ENCODE assay signal across 19 mouse cellular contexts in the genomic region with DNA sequence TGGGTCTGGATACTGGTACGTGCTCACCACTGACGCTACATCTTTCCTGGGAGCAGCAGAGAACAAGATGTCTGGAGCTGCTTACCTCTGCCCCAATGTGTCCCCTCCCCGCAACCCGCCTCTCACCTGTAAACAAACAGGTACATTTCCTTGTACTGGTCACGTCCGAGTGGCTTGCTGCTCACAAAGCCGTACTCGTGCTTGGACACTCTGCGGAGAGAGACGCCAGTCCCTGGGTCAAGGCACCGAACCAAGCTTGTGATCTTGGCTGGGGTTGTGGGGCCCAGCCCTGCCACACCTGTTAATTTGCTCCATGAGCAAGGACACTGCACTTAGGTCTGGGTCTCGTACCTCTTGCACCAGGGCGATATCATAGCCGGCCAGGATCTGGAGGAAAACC. TPM values are rescaled to one million over a fixed set of nuclear protein-coding genes. Genes with fewer than 3 reads are reported as not detected.
A peak's percentile ranks its signal among the peaks of the same experiment; 100 is the strongest.
DNase-seq lines count a peak whose midpoint lies in the region; ATAC-seq and TF ChIP-seq lines count a peak whose summit lies in the region.
"Had no signal": no experiment of that assay in that cellular context is flagged by ENCODE, and none has a peak within 500 bp of the region (broad histone marks: within the 10 kb centered on the region; RNA-seq: fewer than 3 reads in every experiment).

No protein-coding gene starts in this region.

- no peaks in the 10 kb centered on the region for H3K9me3 ChIP-seq in kidney, embryonic 16.5 days (ENCODE audit: low read length)
- H3K9me3 ChIP-seq in intestine, postnatal 0 days (ENCODE audit: control insufficient read depth) = no peaks in the 10 kb centered on the region
- no peaks in the 10 kb centered on the region for H3K9me3 ChIP-seq in midbrain, embryonic 16.5 days (replicated peaks; ENCODE audit: control insufficient read depth, low read length, poor library complexity, severe bottlenecking)
- H3K9me3 ChIP-seq: forebrain, embryonic 15.5 days; heart, embryonic 15.5 days; midbrain, embryonic 12.5 days had no signal

- DNase-seq in kidney, adult 2 months = peak; percentile 28
- DNase-seq in urinary bladder, adult 18-20 months (ENCODE audit: low spot score in 2 of 2) = peak; percentile 38 to 64
- no peak for DNase-seq in urinary bladder, postnatal 4 days (ENCODE audit: low spot score in 2 of 2)
- no peak for DNase-seq in embryo, embryonic 9.5 days (ENCODE audit: extremely low spot score)
- DNase-seq: adrenal gland, postnatal 10 days; embryo, embryonic 11 days; heart, postnatal 4 days; kidney, postnatal 14 days; layer of hippocampus, postnatal 36 days; lung, postnatal 10 days; thymus, postnatal 14 days had no signal

- no peak for ATAC-seq in kidney, embryonic 16.5 days (ENCODE audit: low FRiP score, low TSS enrichment)
- 0 out of 2 replicates have a peak, but pooled peaks have one; percentile 18 for ATAC-seq in intestine, postnatal 0 days
- ATAC-seq in midbrain, embryonic 16.5 days = no peak
- ATAC-seq: forebrain, embryonic 15.5 days; inflammation-experienced regulatory T-cells, adult 6 months had no signal

- no peak overlapping the region for H3K4me2 ChIP-seq in kidney, embryonic 16.5 days (replicated peaks; ENCODE audit: low read depth, low read length)
- no peak overlapping the region for H3K4me2 ChIP-seq in intestine, postnatal 0 days (replicated peaks; ENCODE audit: low read depth)
- no peak overlapping the region for H3K4me2 ChIP-seq in midbrain, embryonic 16.5 days (ENCODE audit: low read length)
- H3K4me2 ChIP-seq: forebrain, embryonic 15.5 days; heart, embryonic 15.5 days; hindbrain, embryonic 14.5 days; midbrain, embryonic 12.5 days had no signal

- H3K4me1 ChIP-seq in kidney, adult 2 months (ENCODE audit: control insufficient read depth, insufficient read depth, low read length) = no peaks in the 10 kb centered on the region
- no peaks in the 10 kb centered on the region for H3K4me1 ChIP-seq in kidney, embryonic 16.5 days (ENCODE audit: insufficient read depth, low read length)
- H3K4me1 ChIP-seq in intestine, postnatal 0 days (replicated peaks; ENCODE audit: control insufficient read depth, insufficient read depth, low read length) = no peaks in the 10 kb centered on the region
- no peaks in the 10 kb centered on the region for H3K4me1 ChIP-seq in midbrain, embryonic 16.5 days (ENCODE audit: control insufficient read depth, insufficient read depth, low read length)
- H3K4me1 ChIP-seq: forebrain, embryonic 15.5 days; heart, embryonic 15.5 days; midbrain, embryonic 12.5 days had no signal

- WGBS in kidney, adult 2 months = 59% methylated on average over 14 of the region's 14 CpGs
- 83% methylated on average over 14 of the region's 14 CpGs for WGBS in kidney, embryonic 16.5 days
- WGBS in intestine, postnatal 0 days = 59% methylated on average over 14 of the region's 14 CpGs
- WGBS in midbrain, embryonic 16.5 days = 93% methylated on average over 14 of the region's 14 CpGs

- H3K9ac ChIP-seq in kidney, embryonic 16.5 days (replicated peaks; ENCODE audit: low read length) = no peak overlapping the region
- H3K9ac ChIP-seq in intestine, postnatal 0 days (ENCODE audit: low read depth, low read length) = no peak overlapping the region
- no peak overlapping the region for H3K9ac ChIP-seq in midbrain, embryonic 16.5 days (ENCODE audit: low read depth, low read length)
- H3K9ac ChIP-seq: forebrain, embryonic 15.5 days; heart, embryonic 15.5 days; hindbrain, embryonic 14.5 days; midbrain, embryonic 12.5 days had no signal

- no peak overlapping the region for H3K27ac ChIP-seq in kidney, adult 2 months (ENCODE audit: insufficient read depth, low read depth, low read length)
- no peak overlapping the region for H3K27ac ChIP-seq in kidney, embryonic 16.5 days (ENCODE audit: low read length)
- peak overlapping the region; percentile 28; the same call in 1 of the 2 replicates for H3K27ac ChIP-seq in intestine, postnatal 0 days (ENCODE audit: low read depth, low read length)
- no peak overlapping the region for H3K27ac ChIP-seq in midbrain, embryonic 16.5 days (ENCODE audit: low read length)
- H3K27ac ChIP-seq: forebrain, embryonic 15.5 days; heart, embryonic 15.5 days; hindbrain, embryonic 14.5 days; midbrain, embryonic 12.5 days had no signal

- no peak for TF ChIP-seq POLR2A in kidney, adult 2 months (IDR thresholded peaks at IDR 0.05; ENCODE audit: low read depth, low read length)

- no peaks in the 10 kb centered on the region for H3K36me3 ChIP-seq in kidney, adult 2 months (ENCODE audit: control insufficient read depth, insufficient read depth, low read length)
- peaks cover 68% of the 10 kb centered on the region for H3K36me3 ChIP-seq in kidney, embryonic 16.5 days (ENCODE audit: insufficient read depth, low read length)
- H3K36me3 ChIP-seq in intestine, postnatal 0 days (ENCODE audit: control insufficient read depth, insufficient read depth) = peaks cover 77% of the 10 kb centered on the region
- H3K36me3 ChIP-seq in midbrain, embryonic 16.5 days (ENCODE audit: control insufficient read depth, insufficient read depth, low read length) = peaks cover 52% of the 10 kb centered on the region

- no peak overlapping the region for H3K4me3 ChIP-seq in kidney, adult 2 months (ENCODE audit: insufficient read depth, low read depth, low read length)
- H3K4me3 ChIP-seq in kidney, embryonic 16.5 days (ENCODE audit: low read length) = no peak overlapping the region
- H3K4me3 ChIP-seq in intestine, postnatal 0 days (ENCODE audit: low read depth, low read length) = no peak overlapping the region
- no peak overlapping the region for H3K4me3 ChIP-seq in midbrain, embryonic 16.5 days (ENCODE audit: low read depth, low read length)
- H3K4me3 ChIP-seq: forebrain, embryonic 15.5 days; heart, embryonic 15.5 days; midbrain, embryonic 12.5 days had no signal

- H3K27me3 ChIP-seq in kidney, adult 2 months (replicated peaks; ENCODE audit: control insufficient read depth, insufficient read depth, low read length) = no peaks in the 10 kb centered on the region
- H3K27me3 ChIP-seq in kidney, embryonic 16.5 days (ENCODE audit: insufficient read depth, low read length) = no peaks in the 10 kb centered on the region
- H3K27me3 ChIP-seq in intestine, postnatal 0 days (replicated peaks; ENCODE audit: control insufficient read depth, insufficient read depth, low read length) = no peaks in the 10 kb centered on the region
- H3K27me3 ChIP-seq in midbrain, embryonic 16.5 days (ENCODE audit: control insufficient read depth, insufficient read depth, low read depth, low read length) = no peaks in the 10 kb centered on the region
- H3K27me3 ChIP-seq: forebrain, embryonic 15.5 days; heart, embryonic 15.5 days; midbrain, embryonic 12.5 days had no signal

- no peak for TF ChIP-seq CTCF in kidney, adult 2 months (conservative IDR thresholded peaks at IDR 0.05; ENCODE audit: insufficient read depth, insufficient read length, low read depth, low read length)
- no peak for TF ChIP-seq CTCF in intestine, postnatal 0 days (IDR thresholded peaks at IDR 0.05; ENCODE audit: low read depth)

RNA-seq across cellular contexts. Expression of a gene that starts 0.8 kb away (rescaled TPM):
- 7.6 and 8.8 TPM in 2 replicates for polyA plus RNA-seq in kidney, adult 2 months (2012; rRNA removed)
- 3.2 and 5.5 TPM in 2 replicates for polyA plus RNA-seq in kidney, embryonic 16.5 days (2015; fragmentation: Nextera tagmentation; extraction: Ambion mirVana)
- 0.73 and 0.80 TPM in 2 replicates for polyA plus RNA-seq in intestine, postnatal 0 days (2015; fragmentation: Nextera tagmentation; extraction: Ambion mirVana)
- 7.9 and 9.9 TPM in 2 replicates for polyA plus RNA-seq in midbrain, embryonic 16.5 days (2015; fragmentation: Nextera tagmentation; extraction: Ambion mirVana)

RNA-seq across cellular contexts. Expression of a gene that starts 15.7 kb away (rescaled TPM):
- polyA plus RNA-seq in kidney, adult 2 months (2012; rRNA removed) = 196 and 222 TPM in 2 replicates
- 141 and 143 TPM in 2 replicates for polyA plus RNA-seq in kidney, embryonic 16.5 days (2015; fragmentation: Nextera tagmentation; extraction: Ambion mirVana)
- 96.4 and 106 TPM in 2 replicates for polyA plus RNA-seq in intestine, postnatal 0 days (2015; fragmentation: Nextera tagmentation; extraction: Ambion mirVana)
- polyA plus RNA-seq in midbrain, embryonic 16.5 days (2015; fragmentation: Nextera tagmentation; extraction: Ambion mirVana) = 34.2 and 34.4 TPM in 2 replicates

RNA-seq across cellular contexts. Expression of a gene that starts 27.7 kb away (rescaled TPM):
- polyA plus RNA-seq in kidney, adult 2 months (2012; rRNA removed) = 73.0 and 76.9 TPM in 2 replicates
- 300 and 327 TPM in 2 replicates for polyA plus RNA-seq in kidney, embryonic 16.5 days (2015; fragmentation: Nextera tagmentation; extraction: Ambion mirVana)
- 111 and 114 TPM in 2 replicates for polyA plus RNA-seq in intestine, postnatal 0 days (2015; fragmentation: Nextera tagmentation; extraction: Ambion mirVana)
- polyA plus RNA-seq in midbrain, embryonic 16.5 days (2015; fragmentation: Nextera tagmentation; extraction: Ambion mirVana) = 357 and 365 TPM in 2 replicates

RNA-seq across cellular contexts. Expression of a gene that starts 28.0 kb away (rescaled TPM):
- polyA plus RNA-seq in kidney, adult 2 months (2012; rRNA removed) = 63.7 and 72.8 TPM in 2 replicates
- 38.1 TPM in 2 replicates for polyA plus RNA-seq in kidney, embryonic 16.5 days (2015; fragmentation: Nextera tagmentation; extraction: Ambion mirVana)
- polyA plus RNA-seq in intestine, postnatal 0 days (2015; fragmentation: Nextera tagmentation; extraction: Ambion mirVana) = 5.0 and 5.2 TPM in 2 replicates
- polyA plus RNA-seq in midbrain, embryonic 16.5 days (2015; fragmentation: Nextera tagmentation; extraction: Ambion mirVana) = 46.4 and 50.2 TPM in 2 replicates

RNA-seq across cellular contexts. Expression of a gene that starts 28.1 kb away (rescaled TPM):
- polyA plus RNA-seq in kidney, adult 2 months (2012; rRNA removed) = 38.7 and 46.5 TPM in 2 replicates
- 55.5 and 55.6 TPM in 2 replicates for polyA plus RNA-seq in kidney, embryonic 16.5 days (2015; fragmentation: Nextera tagmentation; extraction: Ambion mirVana)
- polyA plus RNA-seq in intestine, postnatal 0 days (2015; fragmentation: Nextera tagmentation; extraction: Ambion mirVana) = 64.5 and 69.4 TPM in 2 replicates
- polyA plus RNA-seq in midbrain, embryonic 16.5 days (2015; fragmentation: Nextera tagmentation; extraction: Ambion mirVana) = 64.2 and 70.2 TPM in 2 replicates

Comparison
In these comparisons a context has a peak if more than half of its experiments do, and no peak if none do; other contexts are left out.
1. DNase-seq: peak in kidney, adult 2 months (single experiment) and urinary bladder, adult 18-20 months (2 of 2); none in urinary bladder, postnatal 4 days (0 of 2) and embryo, embryonic 9.5 days (single experiment).